Mouse (Mus musculus): ENCODE data around the gene Lipc. TPM values are rescaled to one million over a fixed set of nuclear protein-coding genes. Genes with fewer than 3 reads are reported as not detected.

The Lipc gene
- polyA plus RNA-seq, 1 experiment from 2014 or later: not detected

DNA sequence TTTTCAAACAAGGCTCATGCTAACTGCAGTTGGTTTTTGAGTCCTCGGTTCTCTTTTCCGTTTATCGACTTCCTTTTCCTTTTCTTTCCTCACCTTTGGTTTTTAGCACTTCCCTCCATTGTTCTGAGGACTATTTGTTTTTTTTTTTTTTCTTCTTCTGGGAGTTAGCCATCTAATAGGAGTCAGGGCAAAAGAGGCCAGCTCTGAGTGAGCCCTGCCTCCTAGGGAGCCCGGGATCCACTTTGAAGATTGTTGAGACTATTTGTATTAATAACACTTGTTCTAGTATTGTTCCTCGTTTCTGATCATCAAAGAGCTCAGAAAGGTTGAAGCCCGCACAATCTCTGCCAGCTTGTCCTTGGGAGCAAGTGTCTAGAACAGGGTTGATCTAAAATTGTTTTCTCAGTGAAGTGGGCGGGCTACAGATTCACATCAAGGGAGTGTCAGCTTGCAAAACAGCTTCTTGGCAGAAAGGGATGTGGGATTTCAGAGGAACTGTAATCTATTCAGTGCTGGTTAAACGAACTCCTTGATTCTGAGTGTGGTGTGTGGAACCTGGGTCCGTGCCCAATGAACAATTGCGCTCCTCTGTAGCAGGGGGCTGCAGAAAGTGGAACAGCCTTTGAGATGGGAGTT, 103.8 kb downstream of the Lipc start:
- no peak for ATAC-seq
- H3K4me2 ChIP-seq (replicated peaks): no peak overlapping the region
- no peaks in the 10 kb centered on the region for H3K27me3 ChIP-seq
- H3K9ac ChIP-seq (replicated peaks): no peak overlapping the region
- no peak overlapping the region for H3K27ac ChIP-seq
- H3K36me3 ChIP-seq: no peaks in the 10 kb centered on the region
- 0 out of 2 replicates have a peak, but pooled peaks cover 4% of the 10 kb centered on the region for H3K4me1 ChIP-seq (replicated peaks)
- 66% methylated on average over 10 of the region's 10 CpGs for WGBS
- H3K4me3 ChIP-seq (replicated peaks): no peak overlapping the region
- no peaks in the 10 kb centered on the region for H3K9me3 ChIP-seq

DNA sequence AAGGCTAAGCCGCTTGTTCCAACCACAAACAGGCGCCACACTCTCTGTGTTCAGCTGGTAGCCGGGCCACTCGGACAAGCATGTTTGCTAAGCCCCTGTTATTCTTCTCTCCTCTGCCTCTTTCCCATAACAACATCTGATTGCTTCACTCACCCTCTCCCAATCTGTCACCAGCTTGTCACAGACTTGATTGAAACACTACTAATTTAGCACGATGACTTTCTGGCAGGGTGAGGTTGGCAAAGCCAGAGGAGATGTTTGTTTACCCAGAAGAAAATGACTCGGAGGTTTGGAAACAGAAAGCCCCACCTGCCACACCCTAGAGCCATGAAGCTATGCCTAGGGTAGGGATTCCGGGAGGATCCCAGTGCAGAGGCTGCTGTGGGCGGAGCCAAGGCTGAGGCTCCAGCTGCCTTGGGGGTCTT, 104.4 kb downstream of the Lipc start:
- WGBS: 40% methylated on average over 8 of the region's 8 CpGs
- no peak overlapping the region for H3K4me3 ChIP-seq (replicated peaks)
- no peaks in the 10 kb centered on the region for H3K27me3 ChIP-seq
- 0 out of 2 replicates have a peak, but pooled peaks cover 4% of the 10 kb centered on the region for H3K4me1 ChIP-seq (replicated peaks)
- no peaks in the 10 kb centered on the region for H3K9me3 ChIP-seq
- H3K27ac ChIP-seq: no peak overlapping the region
- ATAC-seq: no peak
- H3K4me2 ChIP-seq (replicated peaks): peak overlapping the region; percentile 2; the same call in 1 of the 2 replicates
- no peaks in the 10 kb centered on the region for H3K36me3 ChIP-seq
- H3K9ac ChIP-seq (replicated peaks): no peak overlapping the region

DNA sequence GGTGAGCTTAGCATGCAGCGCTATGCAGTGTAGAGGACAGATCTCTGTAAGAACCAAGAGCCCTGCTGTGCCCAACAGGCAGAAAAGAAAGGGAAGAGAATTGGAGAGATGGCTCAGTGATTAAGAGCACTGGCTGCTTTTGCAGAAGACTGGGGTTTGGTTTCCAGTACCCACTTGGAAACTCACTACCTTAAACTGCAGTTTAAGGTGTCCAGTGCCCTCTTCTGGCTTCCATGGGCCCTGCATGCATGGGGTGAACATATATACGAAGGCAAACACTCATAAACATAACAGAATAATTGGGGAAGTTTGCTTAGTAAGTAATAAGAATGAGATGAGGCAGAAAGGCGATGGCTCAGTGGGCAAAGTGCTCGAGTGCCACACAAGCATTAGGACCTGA, 108.8 kb downstream of the Lipc start:
- Histone ChIP-seq H3K36me3 (no peaks in the 10 kb centered on the region), H3K9ac (replicated peaks) (no peak overlapping the region), H3K27ac (no peak overlapping the region), H3K4me3 (replicated peaks) (no peak overlapping the region), H3K9me3 (no peaks in the 10 kb centered on the region), H3K27me3 (no peaks in the 10 kb centered on the region), H3K4me2 (replicated peaks) (no peak overlapping the region), H3K4me1 (replicated peaks) (peaks cover 4% of the 10 kb centered on the region; the same call in 1 of the 2 replicates)
- WGBS: 89% methylated on average over 4 of the region's 4 CpGs
- ATAC-seq: no peak

DNA sequence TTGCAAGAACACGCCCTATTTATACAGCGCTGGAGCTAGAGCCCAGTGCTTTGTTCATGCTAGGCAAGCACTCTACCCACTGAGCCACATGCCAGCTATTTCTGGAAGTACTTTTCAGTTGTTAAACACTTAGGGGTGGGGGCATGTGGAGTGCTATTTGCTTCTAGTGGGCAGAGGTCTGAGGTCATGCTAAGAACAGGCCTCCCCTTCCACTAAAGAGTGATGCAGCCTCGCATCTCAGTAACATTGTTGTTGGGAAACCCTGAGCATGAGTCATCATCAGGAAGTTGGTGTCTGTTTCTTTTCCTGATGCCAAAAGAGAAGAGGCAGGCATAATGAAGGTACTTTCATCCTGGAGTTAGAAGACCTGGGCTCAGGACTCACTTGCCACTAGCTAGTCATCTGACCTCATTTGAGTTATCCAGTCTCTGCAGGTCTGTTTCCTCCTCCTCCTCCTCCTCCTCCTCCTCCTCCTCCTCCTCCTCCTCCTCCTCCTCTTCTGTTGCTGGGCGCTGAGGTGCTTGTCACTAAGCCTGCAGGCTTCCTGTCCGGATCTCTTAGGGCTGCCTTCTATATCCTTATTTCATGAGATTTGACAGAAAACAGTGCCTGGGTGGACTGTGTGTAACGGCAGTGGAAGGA, 109.6 kb downstream of the Lipc start:
- H3K4me2 ChIP-seq (replicated peaks): no peak overlapping the region
- WGBS: 84% methylated on average over 5 of the region's 6 CpGs
- H3K4me1 ChIP-seq (replicated peaks): no peaks in the 10 kb centered on the region; the same call in 1 of the 2 replicates
- no peak overlapping the region for H3K9ac ChIP-seq (replicated peaks)
- no peaks in the 10 kb centered on the region for H3K27me3 ChIP-seq
- no peak for ATAC-seq
- no peaks in the 10 kb centered on the region for H3K36me3 ChIP-seq
- no peak overlapping the region for H3K27ac ChIP-seq
- no peak overlapping the region for H3K4me3 ChIP-seq (replicated peaks)
- no peaks in the 10 kb centered on the region for H3K9me3 ChIP-seq

DNA sequence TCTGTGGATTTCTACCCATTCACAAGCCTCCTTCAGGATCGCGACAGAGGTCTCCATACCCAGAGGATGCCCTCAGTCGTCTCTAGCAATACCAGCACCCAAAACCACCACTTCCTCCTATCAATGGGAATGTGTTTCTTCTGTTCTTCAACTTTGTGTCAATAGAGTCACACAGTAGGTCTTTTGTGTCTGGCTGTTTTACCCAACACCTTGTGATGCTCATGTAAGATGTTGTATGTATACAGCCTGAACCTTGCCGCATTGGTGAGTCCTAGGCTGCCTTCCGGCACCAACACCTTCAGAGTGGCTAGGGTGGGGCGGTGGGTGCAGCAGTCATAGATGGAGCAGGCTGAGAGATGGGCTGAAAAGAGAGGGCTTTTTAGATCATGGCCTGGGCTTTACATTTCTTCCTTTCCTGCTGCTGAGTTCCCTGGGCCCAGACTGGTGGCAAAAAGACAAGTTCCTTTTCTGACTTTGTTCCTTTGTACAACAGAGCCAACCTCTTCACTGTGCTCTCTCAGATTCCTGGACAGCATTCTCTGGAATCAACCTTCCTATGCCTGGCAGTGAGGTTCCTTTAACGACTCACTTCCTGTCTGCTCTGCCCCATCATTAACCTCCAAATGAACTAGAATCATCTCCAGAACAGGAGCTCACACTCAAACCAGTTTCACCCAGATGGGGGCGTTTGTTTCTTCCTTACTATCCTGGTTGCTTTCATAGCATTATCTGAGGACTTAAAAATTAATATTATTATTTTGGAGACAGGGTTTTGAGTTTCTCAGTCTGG, 110.4 kb downstream of the Lipc start:
- 92% methylated on average over 8 of the region's 8 CpGs for WGBS
- no peaks in the 10 kb centered on the region; the same call in 1 of the 2 replicates for H3K4me1 ChIP-seq (replicated peaks)
- H3K36me3 ChIP-seq: no peaks in the 10 kb centered on the region
- H3K27ac ChIP-seq: no peak overlapping the region
- no peaks in the 10 kb centered on the region for H3K27me3 ChIP-seq
- H3K9me3 ChIP-seq: no peaks in the 10 kb centered on the region
- no peak overlapping the region for H3K4me3 ChIP-seq (replicated peaks)
- H3K4me2 ChIP-seq (replicated peaks): no peak overlapping the region
- no peak overlapping the region for H3K9ac ChIP-seq (replicated peaks)
- no peak for ATAC-seq

DNA sequence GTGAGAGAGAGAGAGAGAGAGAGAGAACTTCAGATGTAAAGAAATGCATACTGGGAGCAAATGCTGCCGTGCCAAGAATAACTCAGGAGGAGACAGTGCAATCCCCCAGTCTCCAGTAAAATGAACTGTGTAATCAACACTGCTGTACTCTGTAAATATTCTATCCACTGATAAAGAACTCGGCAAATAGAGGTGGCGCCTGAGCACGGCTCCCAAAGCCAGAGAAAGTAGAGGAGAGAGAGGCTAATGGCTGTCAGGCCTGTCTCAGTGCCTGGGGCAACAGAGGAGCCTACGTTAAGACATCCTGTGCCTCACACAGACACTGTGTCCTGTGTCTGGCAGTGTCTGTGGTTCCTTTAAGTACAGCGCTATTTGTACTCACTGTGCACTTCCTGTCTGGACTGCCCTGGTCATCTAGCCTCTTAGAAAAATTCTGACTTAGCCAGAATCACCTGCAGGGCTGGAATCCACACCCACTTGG, 111.1 kb downstream of the Lipc start:
- H3K4me2 ChIP-seq (replicated peaks): no peak overlapping the region
- no peaks in the 10 kb centered on the region for H3K9me3 ChIP-seq
- WGBS: 72% methylated on average over 6 of the region's 6 CpGs
- no peaks in the 10 kb centered on the region; the same call in 1 of the 2 replicates for H3K4me1 ChIP-seq (replicated peaks)
- H3K36me3 ChIP-seq: no peaks in the 10 kb centered on the region
- no peak overlapping the region for H3K9ac ChIP-seq (replicated peaks)
- no peaks in the 10 kb centered on the region for H3K27me3 ChIP-seq
- ATAC-seq: no peak
- H3K27ac ChIP-seq: 0 out of 2 replicates have a peak overlapping the region, but pooled peaks have one; percentile 25
- no peak overlapping the region for H3K4me3 ChIP-seq (replicated peaks)

DNA sequence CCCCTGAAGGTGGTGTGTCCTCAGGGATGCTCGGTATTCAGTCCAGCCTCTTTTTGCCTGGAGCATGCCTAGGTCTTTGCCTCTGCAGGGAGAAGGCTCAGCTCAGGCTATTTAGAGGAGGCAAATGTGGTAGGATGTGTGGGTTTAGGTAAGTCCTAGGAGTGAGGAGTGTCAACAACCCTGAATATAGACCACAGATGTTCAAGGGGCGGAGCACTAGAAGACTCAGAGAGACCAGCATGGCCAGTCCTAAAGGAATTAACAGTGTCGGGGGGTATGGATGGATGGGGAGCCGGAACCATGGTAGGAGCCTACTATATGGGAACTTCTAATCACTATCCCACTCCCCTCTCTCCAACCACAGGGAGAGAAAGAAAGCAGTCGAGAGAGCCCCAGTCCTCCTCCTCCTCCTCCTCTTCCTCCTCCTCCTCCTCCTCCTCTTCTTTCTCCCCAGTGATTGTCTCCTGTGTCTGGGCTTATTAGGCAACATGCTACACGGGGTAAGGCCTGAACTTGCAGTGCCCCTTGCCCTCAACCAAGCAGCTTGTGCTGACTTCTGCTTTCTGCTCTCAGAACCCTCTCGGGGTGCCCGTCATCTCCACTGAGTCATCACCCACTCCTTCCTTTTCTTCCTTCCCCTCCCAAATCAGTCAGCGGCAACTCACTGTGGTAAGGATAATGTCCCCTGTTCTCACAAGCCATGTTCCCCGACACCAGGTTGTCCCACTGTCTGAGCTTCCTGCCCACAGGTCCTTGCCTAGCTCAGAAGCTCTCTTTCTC, 113.7 kb downstream of the Lipc start:
- no peak overlapping the region for H3K4me3 ChIP-seq (replicated peaks)
- no peaks in the 10 kb centered on the region for H3K27me3 ChIP-seq
- H3K9me3 ChIP-seq: no peaks in the 10 kb centered on the region
- WGBS: 86% methylated on average over 10 of the region's 10 CpGs
- no peaks in the 10 kb centered on the region; the same call in 1 of the 2 replicates for H3K4me1 ChIP-seq (replicated peaks)
- H3K4me2 ChIP-seq (replicated peaks): no peak overlapping the region
- no peak for ATAC-seq
- H3K9ac ChIP-seq (replicated peaks): no peak overlapping the region
- no peak overlapping the region for H3K27ac ChIP-seq
- no peaks in the 10 kb centered on the region for H3K36me3 ChIP-seq

DNA sequence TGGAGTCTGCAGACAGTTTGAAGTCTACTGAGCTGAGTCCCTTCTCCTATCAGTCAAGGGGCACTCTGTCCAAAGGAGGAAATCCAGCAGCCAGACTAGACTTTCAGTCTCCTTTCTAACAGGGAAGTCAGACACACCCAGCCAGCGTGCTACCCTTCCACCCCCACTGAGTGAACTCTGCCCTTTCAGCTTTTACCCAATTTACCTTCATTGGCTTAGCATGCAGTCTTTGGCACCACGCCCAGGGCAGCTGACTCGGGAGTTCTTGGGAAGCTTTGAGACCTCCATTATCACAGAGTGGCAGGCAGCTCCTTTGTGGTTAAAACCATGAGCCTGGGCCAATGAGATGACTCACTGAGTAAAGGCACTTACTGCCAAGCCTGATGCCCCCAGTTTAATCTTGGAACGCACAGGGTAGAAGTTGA, 117.3 kb downstream of the Lipc start:
- no peak overlapping the region for H3K27ac ChIP-seq
- H3K9ac ChIP-seq (replicated peaks): no peak overlapping the region
- no peaks in the 10 kb centered on the region for H3K9me3 ChIP-seq
- H3K27me3 ChIP-seq: no peaks in the 10 kb centered on the region
- ATAC-seq: no peak
- no peaks in the 10 kb centered on the region for H3K36me3 ChIP-seq
- H3K4me1 ChIP-seq (replicated peaks): no peaks in the 10 kb centered on the region
- no peak overlapping the region for H3K4me3 ChIP-seq (replicated peaks)
- no peak overlapping the region for H3K4me2 ChIP-seq (replicated peaks)
- WGBS: 53% methylated on average over 4 of the region's 4 CpGs

DNA sequence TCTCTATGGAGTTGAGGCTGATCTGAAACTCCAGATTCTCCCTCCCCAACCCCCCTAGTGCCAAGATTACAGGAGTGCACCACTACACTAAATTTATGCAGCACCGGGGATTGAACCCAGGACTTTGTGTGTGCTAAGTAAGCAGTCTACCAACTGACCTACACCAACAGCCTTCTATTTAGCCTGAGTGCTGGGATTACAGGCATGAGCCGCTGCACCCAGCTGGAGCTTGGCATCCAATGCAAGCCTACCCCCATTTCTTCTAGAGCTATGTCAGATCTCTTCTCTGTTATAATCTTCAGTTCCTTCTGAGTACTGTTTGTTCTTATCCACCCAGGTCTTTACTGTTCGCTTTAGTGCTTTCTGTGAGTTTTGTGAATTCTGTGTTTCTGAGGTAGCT, 117.8 kb downstream of the Lipc start:
- Histone ChIP-seq H3K27me3 (no peaks in the 10 kb centered on the region), H3K9me3 (no peaks in the 10 kb centered on the region), H3K27ac (no peak overlapping the region), H3K4me1 (replicated peaks) (no peaks in the 10 kb centered on the region), H3K9ac (replicated peaks) (no peak overlapping the region), H3K4me3 (replicated peaks) (no peak overlapping the region), H3K36me3 (no peaks in the 10 kb centered on the region), H3K4me2 (replicated peaks) (no peak overlapping the region)
- WGBS: 89% methylated on average over 3 of the region's 3 CpGs
- ATAC-seq: no peak

DNA sequence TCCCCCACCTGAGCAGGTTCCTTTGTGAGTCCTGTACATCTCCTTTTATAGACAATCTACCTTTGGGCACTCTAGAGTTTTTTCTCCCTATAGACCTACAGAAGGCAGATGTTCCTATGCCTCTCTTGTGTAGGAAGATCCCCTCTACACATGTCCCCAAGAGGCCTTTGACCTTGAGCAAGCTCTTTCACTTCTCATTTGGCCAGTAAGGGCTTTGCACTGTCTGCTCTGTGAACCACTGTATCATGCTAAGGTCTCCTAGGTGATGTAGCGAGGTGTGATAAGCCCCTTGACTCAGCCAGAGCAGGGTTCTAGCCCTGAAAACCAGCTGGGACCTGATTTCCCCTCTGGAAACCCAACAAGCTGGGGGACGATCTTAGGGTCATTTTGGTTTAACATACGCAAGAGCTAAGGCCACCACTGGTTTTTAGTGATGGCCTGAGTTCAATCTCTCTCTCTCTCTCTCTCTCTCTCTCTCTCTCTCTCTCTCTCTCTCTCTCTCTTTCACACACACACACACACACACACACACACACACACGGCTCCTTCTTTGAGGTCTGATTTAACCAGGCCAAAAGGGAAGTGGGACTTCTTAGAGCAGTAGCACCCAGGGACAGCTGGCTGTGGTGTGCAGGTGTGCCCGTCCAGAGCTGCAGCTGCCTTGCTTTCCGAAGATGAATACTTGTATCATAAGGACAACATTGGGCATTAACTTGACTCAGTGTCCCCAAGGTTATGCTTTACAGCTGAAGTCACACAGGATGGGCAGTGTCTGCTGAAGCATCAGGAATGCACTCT, 118.7 kb downstream of the Lipc start:
- ATAC-seq: no peak
- no peaks in the 10 kb centered on the region for H3K4me1 ChIP-seq (replicated peaks)
- no peak overlapping the region for H3K4me3 ChIP-seq (replicated peaks)
- WGBS: 92% methylated on average over 6 of the region's 6 CpGs
- H3K4me2 ChIP-seq (replicated peaks): no peak overlapping the region
- no peak overlapping the region for H3K27ac ChIP-seq
- H3K27me3 ChIP-seq: no peaks in the 10 kb centered on the region
- no peaks in the 10 kb centered on the region for H3K36me3 ChIP-seq
- H3K9ac ChIP-seq (replicated peaks): no peak overlapping the region
- no peaks in the 10 kb centered on the region for H3K9me3 ChIP-seq

DNA sequence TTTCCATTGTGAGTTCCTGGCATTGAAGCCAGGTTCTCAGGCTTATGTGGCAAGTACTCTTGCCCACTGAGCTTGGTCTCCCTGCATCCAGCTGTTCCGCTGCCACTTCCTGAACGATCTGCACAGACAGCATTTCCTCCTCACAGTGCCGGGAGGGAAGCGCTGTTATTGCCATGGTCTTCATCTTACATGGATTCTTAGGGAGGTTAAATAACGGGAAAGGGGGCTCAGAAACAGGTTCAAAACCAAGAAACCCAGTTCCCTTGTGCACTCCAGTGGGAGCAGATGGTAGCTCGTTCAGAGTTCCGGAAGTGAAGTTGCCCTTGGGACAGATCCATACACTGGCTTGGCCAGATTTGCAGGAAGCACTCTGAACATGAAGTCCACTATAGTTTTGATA, 119.8 kb downstream of the Lipc start:
- H3K9ac ChIP-seq (replicated peaks): no peak overlapping the region
- no peaks in the 10 kb centered on the region for H3K4me1 ChIP-seq (replicated peaks)
- 86% methylated on average over 7 of the region's 7 CpGs for WGBS
- H3K4me3 ChIP-seq (replicated peaks): no peak overlapping the region
- no peaks in the 10 kb centered on the region for H3K9me3 ChIP-seq
- no peak for ATAC-seq
- no peaks in the 10 kb centered on the region for H3K27me3 ChIP-seq
- H3K4me2 ChIP-seq (replicated peaks): no peak overlapping the region
- H3K27ac ChIP-seq: no peak overlapping the region
- no peaks in the 10 kb centered on the region for H3K36me3 ChIP-seq

Data from midbrain, embryonic 13.5 days (tissue).